Mouse (Mus musculus) forebrain, embryonic 11.5 days (tissue): ENCODE measurements around the gene Sesn1. TPM values are rescaled to one million over a fixed set of nuclear protein-coding genes. Genes with fewer than 3 reads are reported as not detected.

Experiments
- ATAC-seq: fragments of 200-750 bp; cut with Nextera tagmentation; replicated peaks from 2 replicates; pipeline ENCODE4 v1.8.0; 2017; ENCODE audit warnings: moderate TSS enrichment; ENCODE audit not compliant: low FRiP score
- DNase-seq: peaks from one replicate; pipeline ENCODE4 v3.0.0-alpha.2; 2017; ENCODE audit warnings: low spot score
- H3K27ac ChIP-seq: fragments of 300-500 bp; sonication (generic); 2 replicates; pipeline ENCODE4 v1.5.1; 2014; ENCODE audit warnings: low read depth, low read length
- H3K27me3 ChIP-seq: fragments of 300-500 bp; sonication (generic); 2 replicates; pipeline ENCODE4 v1.6.1; 2014; ENCODE audit warnings: mild to moderate bottlenecking, low read length, mixed read lengths; ENCODE audit not compliant: control insufficient read depth, insufficient read depth
- H3K36me3 ChIP-seq: fragments of 300-500 bp; sonication (generic); 2 replicates; pipeline ENCODE4 v1.6.1; 2014; ENCODE audit warnings: mild to moderate bottlenecking, low read length, moderate library complexity, mixed read lengths; ENCODE audit not compliant: control insufficient read depth, insufficient read depth
- H3K4me1 ChIP-seq: fragments of 300-500 bp; sonication (generic); replicated peaks from 2 replicates; pipeline ENCODE4 v1.6.1; 2014; ENCODE audit warnings: low read length, mixed read lengths; ENCODE audit not compliant: control insufficient read depth, insufficient read depth
- H3K4me2 ChIP-seq: fragments of 300-500 bp; sonication (generic); 2 replicates; pipeline ENCODE4 v1.6.1; 2014; ENCODE audit warnings: low read depth, mild to moderate bottlenecking, low read length, moderate library complexity, mixed read lengths; ENCODE audit not compliant: severe bottlenecking
- H3K4me3 ChIP-seq: fragments of 300-500 bp; sonication (generic); 2 replicates; pipeline ENCODE4 v1.5.1; 2014; ENCODE audit warnings: low read depth, low read length
- H3K9ac ChIP-seq: fragments of 300-500 bp; sonication (generic); 2 replicates; pipeline ENCODE4 v1.6.1; 2014; ENCODE audit warnings: low read length
- H3K9me3 ChIP-seq: fragments of 300-500 bp; sonication (generic); 2 replicates; pipeline ENCODE4 v1.6.1; 2016; ENCODE audit warnings: low read length, mixed read lengths; ENCODE audit not compliant: control insufficient read depth
- WGBS: fragments of 180-500 bp; shearing (Covaris S2); extraction: QIAGEN DNeasy Blood & Tissue Kit; methylation state at CpG from one replicate; pipeline ENCODE4 v1.1.7; 2014; 5-methylcytosine and 5-hydroxymethylcytosine counted together
- polyA plus RNA-seq: library from polyadenylated mRNA; unstranded; fragments of >200 nt; fragmentation: Nextera tagmentation; extraction: Ambion mirVana; gene quantifications from 2 replicates; pipeline ENCODE4 v1.2.1, GENCODE M21; 2014

Sesn1 gene
- polyA plus RNA-seq, 1 experiment from 2014 or later = 22.5 TPM

GRCm38 (mm10) chr10:41870101-41870500 lies 60.4 kb downstream of the Sesn1 start:
- 54% methylated on average over 2 of the region's 2 CpGs for WGBS
- H3K4me2 ChIP-seq = no peak overlapping the region
- no peak for ATAC-seq

GRCm38 (mm10) chr10:41871564-41871963 lies 61.8 kb downstream of the Sesn1 start:
- Histone ChIP-seq H3K27ac (no peak overlapping the region), H3K4me1 (no peaks in the 10 kb centered on the region), H3K36me3 (no peaks in the 10 kb centered on the region), H3K4me3 (no peak overlapping the region), H3K27me3 (no peaks in the 10 kb centered on the region), H3K9me3 (no peaks in the 10 kb centered on the region), H3K4me2 (no peak overlapping the region), H3K9ac (no peak overlapping the region)
- ATAC-seq (no peak), DNase-seq (no peak)
- WGBS = 78% methylated on average over 2 of the region's 2 CpGs

More at GRCm38 (mm10) chr10:41870101-41870500, 60.4 kb downstream of the Sesn1 start:
- H3K9ac ChIP-seq = no peak overlapping the region
- H3K4me1 ChIP-seq = no peaks in the 10 kb centered on the region
- H3K9me3 ChIP-seq = no peaks in the 10 kb centered on the region
- H3K27me3 ChIP-seq = no peaks in the 10 kb centered on the region
- no peak overlapping the region for H3K4me3 ChIP-seq
- DNase-seq = no peak
- no peak overlapping the region for H3K27ac ChIP-seq
- no peaks in the 10 kb centered on the region for H3K36me3 ChIP-seq

- Histone ChIP-seq H3K4me3 (no peak overlapping the region), H3K36me3 (no peaks in the 10 kb centered on the region), H3K9ac (no peak overlapping the region), H3K27me3 (no peaks in the 10 kb centered on the region), H3K27ac (no peak overlapping the region), H3K4me1 (no peaks in the 10 kb centered on the region), H3K4me2 (no peak overlapping the region), H3K9me3 (no peaks in the 10 kb centered on the region)
- ATAC-seq (no peak), DNase-seq (no peak)
Observed at GRCm38 (mm10) chr10:41875624-41876023, 65.9 kb downstream of the Sesn1 start.

GRCm38 (mm10) chr10:41878344-41878743 lies 68.6 kb downstream of the Sesn1 start:
- Histone ChIP-seq H3K36me3 (no peaks in the 10 kb centered on the region), H3K4me2 (no peak overlapping the region), H3K9ac (no peak overlapping the region), H3K27me3 (no peaks in the 10 kb centered on the region), H3K4me1 (0 out of 2 replicates have a peak, but pooled peaks cover 5% of the 10 kb centered on the region), H3K27ac (no peak overlapping the region), H3K9me3 (no peaks in the 10 kb centered on the region), H3K4me3 (no peak overlapping the region)
- DNase-seq = no peak
- WGBS = 88% methylated on average over 11 of the region's 11 CpGs
- ATAC-seq = no peak

- DNase-seq (no peak), ATAC-seq (no peak)
- WGBS = 85% methylated on average over 1 of the region's 1 CpGs
- H3K4me3 ChIP-seq = no peak overlapping the region
- 0 out of 2 replicates have a peak, but pooled peaks cover 5% of the 10 kb centered on the region for H3K4me1 ChIP-seq
- H3K36me3 ChIP-seq = no peaks in the 10 kb centered on the region
- H3K9me3 ChIP-seq = no peaks in the 10 kb centered on the region
- H3K27ac ChIP-seq = no peak overlapping the region
- H3K4me2 ChIP-seq = no peak overlapping the region
- no peak overlapping the region for H3K9ac ChIP-seq
- H3K27me3 ChIP-seq = no peaks in the 10 kb centered on the region
Observed at GRCm38 (mm10) chr10:41879675-41880074, 69.9 kb downstream of the Sesn1 start.

- Histone ChIP-seq H3K4me3 (no peak overlapping the region), H3K9ac (no peak overlapping the region), H3K36me3 (no peaks in the 10 kb centered on the region), H3K4me2 (no peak overlapping the region), H3K27ac (no peak overlapping the region), H3K4me1 (0 out of 2 replicates have a peak, but pooled peaks cover 5% of the 10 kb centered on the region), H3K9me3 (no peaks in the 10 kb centered on the region), H3K27me3 (no peaks in the 10 kb centered on the region)
- 64% methylated on average over 4 of the region's 4 CpGs for WGBS
- no peak for ATAC-seq
- no peak for DNase-seq
Observed at GRCm38 (mm10) chr10:41880206-41880605, 70.5 kb downstream of the Sesn1 start.

GRCm38 (mm10) chr10:41880777-41881176 lies 71.0 kb downstream of the Sesn1 start:
- Histone ChIP-seq H3K36me3 (no peaks in the 10 kb centered on the region), H3K4me3 (no peak overlapping the region), H3K27ac (no peak overlapping the region), H3K9ac (no peak overlapping the region), H3K9me3 (no peaks in the 10 kb centered on the region), H3K4me1 (0 out of 2 replicates have a peak, but pooled peaks cover 5% of the 10 kb centered on the region), H3K27me3 (no peaks in the 10 kb centered on the region), H3K4me2 (no peak overlapping the region)
- 11% methylated on average over 1 of the region's 1 CpGs for WGBS
- DNase-seq (no peak), ATAC-seq (no peak)

- 0 out of 2 replicates have a peak, but pooled peaks cover 5% of the 10 kb centered on the region for H3K4me1 ChIP-seq
- no peak for DNase-seq
- WGBS = 14% methylated on average over 4 of the region's 4 CpGs
- no peak for ATAC-seq
- no peak overlapping the region for H3K4me2 ChIP-seq
- H3K36me3 ChIP-seq = no peaks in the 10 kb centered on the region
- no peak overlapping the region for H3K9ac ChIP-seq
- H3K9me3 ChIP-seq = no peaks in the 10 kb centered on the region
- no peak overlapping the region for H3K27ac ChIP-seq
- no peak overlapping the region for H3K4me3 ChIP-seq
- H3K27me3 ChIP-seq = no peaks in the 10 kb centered on the region
Observed at GRCm38 (mm10) chr10:41881438-41881837, 71.7 kb downstream of the Sesn1 start.

- Histone ChIP-seq H3K27me3 (no peaks in the 10 kb centered on the region), H3K27ac (no peak overlapping the region), H3K4me3 (no peak overlapping the region), H3K4me1 (0 out of 2 replicates have a peak, but pooled peaks cover 7% of the 10 kb centered on the region), H3K9ac (no peak overlapping the region), H3K36me3 (no peaks in the 10 kb centered on the region), H3K9me3 (no peaks in the 10 kb centered on the region), H3K4me2 (no peak overlapping the region)
- ATAC-seq (no peak), DNase-seq (no peak)
- 64% methylated on average over 8 of the region's 8 CpGs for WGBS
Observed at GRCm38 (mm10) chr10:41883741-41884575, 74.2 kb downstream of the Sesn1 start.
